Mouse (Mus musculus) thymus, postnatal 10 days (tissue): ENCODE data around the gene Olfr666.
"Not testable (repeated sequence)": the region's sequence is repeated elsewhere in the genome, so short reads cannot be mapped to it uniquely, and the experiment has no call there.

Source experiments
- DNase-seq, 2 experiments: peaks; one replicate each; pipeline ENCODE4 v3.0.0; 2021; ENCODE audit warnings: low spot score in 2 of 2

Olfr666 gene

GRCm38 (mm10) chr7:104895852-104896251, at the start of gene Olfr666:
Gene Olfr666 (minus strand): TSS chr7:104895952.
- DNase-seq: no peak

GRCm38 (mm10) chr7:104933940-104934339, 38.2 kb upstream of the Olfr666 start, which contains the start of gene Olfr669:
Gene Olfr669 (plus strand): TSS chr7:104934240.
- DNase-seq: no peak

- no peak for DNase-seq
These were observed 32.2 kb upstream of the Olfr666 start, which contains the start of gene Olfr668 for GRCm38 (mm10) chr7:104927957-104928356. Gene Olfr668 (minus strand): TSS chr7:104928057.

- DNase-seq: no peak
These were observed 25.6 kb upstream of the Olfr666 start, which contains the start of gene Olfr667 for GRCm38 (mm10) chr7:104921382-104921781. Gene Olfr667 (minus strand): TSS chr7:104921482.

GRCm38 (mm10) chr7:104877731-104878130, 18.0 kb downstream of the Olfr666 start, which contains the start of gene Olfr665:
Gene Olfr665 (plus strand): TSS chr7:104878031.
- DNase-seq: no peak

- no peak for DNase-seq
These were observed 34.4 kb downstream of the Olfr666 start for GRCm38 (mm10) chr7:104861381-104861780.

- no peak for DNase-seq
These were observed 38.1 kb downstream of the Olfr666 start for GRCm38 (mm10) chr7:104857683-104858082.

- DNase-seq: not testable (repeated sequence)
These were observed 39.0 kb downstream of the Olfr666 start, which contains the start of gene Usp17la for GRCm38 (mm10) chr7:104856709-104857108. Gene Usp17la (plus strand): TSS chr7:104857009.

- DNase-seq: no peak
These were observed 40.5 kb downstream of the Olfr666 start for GRCm38 (mm10) chr7:104855248-104855750.

- not testable (repeated sequence) for DNase-seq
These were observed 44.2 kb downstream of the Olfr666 start for GRCm38 (mm10) chr7:104851546-104851945.

- DNase-seq: no peak
These were observed 51.9 kb downstream of the Olfr666 start for GRCm38 (mm10) chr7:104843731-104844287.

- no peak for DNase-seq
These were observed 53.2 kb downstream of the Olfr666 start, which contains the start of gene Usp17lb for GRCm38 (mm10) chr7:104842503-104842902. Gene Usp17lb (minus strand): TSS chr7:104842603.
